Mouse (Mus musculus) lung, embryonic 14.5 days (tissue): ENCODE measurements around the gene Ap1g1. TPM values are rescaled to one million over a fixed set of nuclear protein-coding genes. Genes with fewer than 3 reads are reported as not detected.
A peak's percentile ranks its signal among the peaks of the same experiment; 100 is the strongest.

Experiments
- ATAC-seq: fragments of 200-750 bp; cut with Nextera tagmentation; 2 replicates; pipeline ENCODE4 v1.8.0; 2017; ENCODE audit warnings: mild to moderate bottlenecking, moderate TSS enrichment, moderate library complexity; ENCODE audit not compliant: insufficient read depth
- DNase-seq: peaks from one replicate; pipeline ENCODE4 v3.0.0-alpha.2; 2015
- H3K27ac ChIP-seq: fragments of 300-500 bp; sonication (generic); 2 replicates; pipeline ENCODE4 v1.5.1; 2014; ENCODE audit warnings: low read depth, mild to moderate bottlenecking, moderate library complexity
- H3K27me3 ChIP-seq: fragments of 300-500 bp; sonication (generic); 2 replicates; pipeline ENCODE4 v1.6.1; 2014; ENCODE audit warnings: low read length, control low read depth; ENCODE audit not compliant: insufficient read depth
- H3K36me3 ChIP-seq: fragments of 300-500 bp; sonication (generic); 2 replicates; pipeline ENCODE4 v1.6.1; 2014; ENCODE audit warnings: control low read depth; ENCODE audit not compliant: insufficient read depth
- H3K4me1 ChIP-seq: fragments of 300-500 bp; sonication (generic); 2 replicates; pipeline ENCODE4 v1.6.1; 2014; ENCODE audit warnings: antibody characterized with exemption, control low read depth; ENCODE audit not compliant: insufficient read depth
- H3K4me2 ChIP-seq: fragments of 300-500 bp; sonication (generic); 2 replicates; pipeline ENCODE4 v1.6.1; 2014; ENCODE audit warnings: mild to moderate bottlenecking
- H3K4me3 ChIP-seq: fragments of 300-500 bp; sonication (generic); 2 replicates; pipeline ENCODE4 v1.5.1; 2014; ENCODE audit warnings: low read depth, low read length
- H3K9ac ChIP-seq: fragments of 300-500 bp; sonication (generic); 2 replicates; pipeline ENCODE4 v1.6.1; 2014
- H3K9me3 ChIP-seq: fragments of 300-500 bp; sonication (generic); 2 replicates; pipeline ENCODE4 v1.6.1; 2016; ENCODE audit warnings: low read depth, low read length, control low read depth
- CTCF ChIP-seq: IDR thresholded peaks from 2 replicates; pipeline ENCODE4 v1.5.1; 2016; ENCODE audit warnings: antibody characterized with exemption, low read depth
- WGBS: fragments of 180-500 bp; shearing (Covaris S2); extraction: QIAGEN DNeasy Blood & Tissue Kit; methylation state at CpG from one replicate; pipeline ENCODE4 v1.1.7; 2014; 5-methylcytosine and 5-hydroxymethylcytosine counted together
- polyA plus RNA-seq: library from polyadenylated mRNA; unstranded; fragments of >200 nt; fragmentation: Nextera tagmentation; extraction: Ambion mirVana; gene quantifications from 2 replicates; pipeline ENCODE4 v1.2.1, GENCODE M21; 2014

Gene Ap1g1
- polyA plus RNA-seq, 1 experiment from 2014 or later = 41.8 TPM

- no peak for TF ChIP-seq CTCF
- Histone ChIP-seq H3K4me1 (no peaks in the 10 kb centered on the region), H3K9me3 (no peaks in the 10 kb centered on the region), H3K27ac (no peak overlapping the region), H3K4me3 (no peak overlapping the region), H3K4me2 (no peak overlapping the region), H3K36me3 (peaks cover 18% of the 10 kb centered on the region; the same call in 1 of the 2 replicates), H3K9ac (no peak overlapping the region), H3K27me3 (no peaks in the 10 kb centered on the region)
- ATAC-seq (no peak), DNase-seq (peak; percentile 13)
- WGBS = 64% methylated on average over 3 of the region's 3 CpGs
Measured at GRCm38 (mm10) chr8:109806522-109806921, 28.2 kb downstream of the Ap1g1 start.

DNA sequence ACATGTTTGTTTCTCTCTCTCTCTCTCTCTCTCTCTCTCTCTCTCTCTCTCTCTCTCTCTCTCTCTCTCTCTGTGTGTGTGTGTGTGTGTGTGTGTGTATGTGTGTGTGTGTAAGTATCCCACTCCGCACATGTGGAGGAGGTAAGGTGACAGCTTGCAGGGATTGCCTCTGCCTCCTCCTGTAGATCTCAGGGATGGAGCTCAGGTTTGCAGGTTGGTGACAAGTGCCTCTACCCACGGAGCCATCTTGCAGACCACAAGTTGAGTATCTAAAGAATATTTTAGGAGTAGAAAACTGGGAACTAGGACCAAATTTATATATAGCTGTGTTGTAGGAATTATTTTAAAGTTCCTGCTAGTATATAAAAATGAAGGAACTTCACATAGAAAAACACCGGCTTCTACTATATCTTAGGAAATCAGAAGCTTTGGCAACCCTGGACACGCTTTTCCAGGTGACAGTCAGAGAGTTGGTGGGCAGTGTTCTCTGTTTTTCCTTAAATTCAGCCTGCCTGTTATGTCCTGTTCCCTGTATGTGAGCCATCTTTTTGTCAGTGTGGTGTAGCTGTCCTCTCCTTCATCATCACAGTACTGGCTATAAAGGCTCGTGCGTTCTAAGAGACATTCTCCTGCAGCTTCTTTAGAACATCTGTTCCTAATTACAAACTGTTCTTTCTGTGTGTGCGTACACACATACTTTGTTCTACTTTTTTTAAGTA is 29.2 kb downstream of the Ap1g1 start:
- peaks cover 18% of the 10 kb centered on the region; the same call in 1 of the 2 replicates for H3K36me3 ChIP-seq
- TF ChIP-seq CTCF = no peak
- WGBS = 72% methylated on average over 7 of the region's 7 CpGs
- no peaks in the 10 kb centered on the region for H3K4me1 ChIP-seq
- no peaks in the 10 kb centered on the region for H3K27me3 ChIP-seq
- no peak overlapping the region for H3K9ac ChIP-seq
- H3K4me2 ChIP-seq = no peak overlapping the region
- DNase-seq (no peak), ATAC-seq (no peak)
- H3K9me3 ChIP-seq = no peaks in the 10 kb centered on the region
- H3K4me3 ChIP-seq = no peak overlapping the region
- no peak overlapping the region for H3K27ac ChIP-seq

GRCm38 (mm10) chr8:109808120-109808447 is 29.7 kb downstream of the Ap1g1 start:
- DNase-seq = no peak
- H3K4me2 ChIP-seq = no peak overlapping the region
- H3K27ac ChIP-seq = no peak overlapping the region
- no peaks in the 10 kb centered on the region for H3K9me3 ChIP-seq
- no peak for ATAC-seq
- H3K4me1 ChIP-seq = no peaks in the 10 kb centered on the region
- H3K9ac ChIP-seq = no peak overlapping the region
- H3K4me3 ChIP-seq = no peak overlapping the region
- TF ChIP-seq CTCF = no peak
- H3K36me3 ChIP-seq = peaks cover 17% of the 10 kb centered on the region; the same call in 1 of the 2 replicates
- no peaks in the 10 kb centered on the region for H3K27me3 ChIP-seq

DNA sequence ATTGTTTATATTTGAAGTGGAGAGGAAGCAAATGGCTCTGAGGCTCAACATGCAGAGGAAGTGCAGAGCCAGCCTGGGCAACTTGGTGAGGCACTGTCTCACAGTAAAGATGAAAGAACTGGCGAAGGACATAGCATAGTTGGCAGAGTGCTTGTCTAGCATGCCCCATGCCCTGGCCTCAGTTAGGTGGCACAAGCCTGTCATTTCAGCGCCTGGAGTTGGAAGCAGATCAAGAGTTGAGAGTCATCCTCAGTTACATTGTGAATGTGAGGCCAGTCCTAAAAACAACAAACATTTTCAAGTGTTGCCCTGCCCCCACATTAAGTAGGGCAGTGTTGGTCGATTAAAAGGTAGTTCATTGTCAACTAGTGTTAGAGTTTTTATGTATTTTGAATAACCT is 32.1 kb downstream of the Ap1g1 start:
- H3K36me3 ChIP-seq = peaks cover 7% of the 10 kb centered on the region; the same call in 1 of the 2 replicates
- H3K4me3 ChIP-seq = no peak overlapping the region
- no peaks in the 10 kb centered on the region for H3K27me3 ChIP-seq
- ATAC-seq (no peak), DNase-seq (peak; percentile 25)
- H3K9me3 ChIP-seq = no peaks in the 10 kb centered on the region
- no peak overlapping the region for H3K27ac ChIP-seq
- 40% methylated on average over 3 of the region's 3 CpGs for WGBS
- no peak overlapping the region for H3K4me2 ChIP-seq
- H3K9ac ChIP-seq = no peak overlapping the region
- no peak for TF ChIP-seq CTCF
- no peaks in the 10 kb centered on the region for H3K4me1 ChIP-seq

- TF ChIP-seq CTCF = no peak
- H3K9me3 ChIP-seq = no peaks in the 10 kb centered on the region
- peaks cover 9% of the 10 kb centered on the region for H3K36me3 ChIP-seq
- H3K27ac ChIP-seq = no peak overlapping the region
- DNase-seq (no peak), ATAC-seq (no peak)
- H3K4me2 ChIP-seq = no peak overlapping the region
- no peak overlapping the region for H3K4me3 ChIP-seq
- H3K4me1 ChIP-seq = no peaks in the 10 kb centered on the region
- 91% methylated on average over 2 of the region's 2 CpGs for WGBS
- no peak overlapping the region for H3K9ac ChIP-seq
- H3K27me3 ChIP-seq = no peaks in the 10 kb centered on the region
Measured at GRCm38 (mm10) chr8:109815268-109815667, 36.9 kb downstream of the Ap1g1 start.

- no peak for TF ChIP-seq CTCF
- no peaks in the 10 kb centered on the region for H3K27me3 ChIP-seq
- no peaks in the 10 kb centered on the region for H3K9me3 ChIP-seq
- ATAC-seq (no peak), DNase-seq (no peak)
- no peaks in the 10 kb centered on the region for H3K4me1 ChIP-seq
- peaks cover 10% of the 10 kb centered on the region for H3K36me3 ChIP-seq
- H3K9ac ChIP-seq = no peak overlapping the region
- no peak overlapping the region for H3K4me2 ChIP-seq
- no peak overlapping the region for H3K27ac ChIP-seq
- 37% methylated on average over 1 of the region's 1 CpGs for WGBS
- no peak overlapping the region for H3K4me3 ChIP-seq
Measured at GRCm38 (mm10) chr8:109817933-109818332, 39.6 kb downstream of the Ap1g1 start.

DNA sequence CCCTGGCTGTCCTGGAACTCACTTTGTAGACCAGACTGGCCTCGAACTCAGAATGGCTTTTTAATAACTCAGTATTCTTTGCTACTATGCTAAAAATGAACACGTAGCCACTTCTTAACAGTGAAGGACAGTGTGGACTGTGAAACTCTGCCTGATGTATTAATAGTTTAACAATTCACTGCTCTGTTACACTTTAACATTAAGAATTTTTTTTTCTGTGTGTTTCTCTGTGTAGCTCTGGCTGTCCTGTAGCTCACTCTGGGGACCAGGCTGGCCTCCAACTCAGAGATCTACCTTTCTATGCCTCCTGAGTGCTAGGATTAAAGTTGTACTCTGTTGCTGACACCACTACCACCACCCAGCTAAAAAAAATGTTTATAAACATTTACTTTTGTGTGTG is 45.2 kb downstream of the Ap1g1 start:
- Histone ChIP-seq H3K9ac (no peak overlapping the region), H3K4me1 (no peaks in the 10 kb centered on the region), H3K9me3 (no peaks in the 10 kb centered on the region), H3K4me3 (no peak overlapping the region), H3K4me2 (no peak overlapping the region), H3K36me3 (peaks cover 21% of the 10 kb centered on the region), H3K27me3 (no peaks in the 10 kb centered on the region), H3K27ac (no peak overlapping the region)
- no peak for ATAC-seq
- WGBS = 90% methylated on average over 2 of the region's 2 CpGs
- no peak for DNase-seq
- TF ChIP-seq CTCF = no peak
